Mouse (Mus musculus) cortical plate, adult 2 months (tissue): ENCODE results near the gene Cracr2a.
A peak's percentile ranks its signal among the peaks of the same experiment; 100 is the strongest.

Experiments used
- CTCF ChIP-seq: fragments of 200-500 bp; IDR thresholded peaks from 2 replicates; pipeline ENCODE4 v1.5.1; 2011; ENCODE audit warnings: mild to moderate bottlenecking, control low read depth, low read length; ENCODE audit not compliant: insufficient read depth; ENCODE audit errors: extremely low read depth
- POLR2A ChIP-seq: fragments of 200-500 bp; IDR thresholded peaks from 2 replicates; pipeline ENCODE4 v1.6.1; 2011; ENCODE audit warnings: mild to moderate bottlenecking, low read length, control low read depth; ENCODE audit not compliant: insufficient read depth; ENCODE audit errors: extremely low read depth

GRCm38 (mm10) chr6:127582391-127583176, 21.4 kb downstream of the Cracr2a start:
- TF ChIP-seq CTCF = peak; percentile 72
- no peak for TF ChIP-seq POLR2A
